Mouse (Mus musculus): ENCODE data around the gene Pdss1. TPM values are rescaled to one million over a fixed set of nuclear protein-coding genes. Genes with fewer than 3 reads are reported as not detected.
"Not testable (repeated sequence)": the region's sequence is repeated elsewhere in the genome, so short reads cannot be mapped to it uniquely, and the experiment has no call there.

Pdss1 gene
- polyA plus RNA-seq, 1 experiment: 10.7 TPM

DNA sequence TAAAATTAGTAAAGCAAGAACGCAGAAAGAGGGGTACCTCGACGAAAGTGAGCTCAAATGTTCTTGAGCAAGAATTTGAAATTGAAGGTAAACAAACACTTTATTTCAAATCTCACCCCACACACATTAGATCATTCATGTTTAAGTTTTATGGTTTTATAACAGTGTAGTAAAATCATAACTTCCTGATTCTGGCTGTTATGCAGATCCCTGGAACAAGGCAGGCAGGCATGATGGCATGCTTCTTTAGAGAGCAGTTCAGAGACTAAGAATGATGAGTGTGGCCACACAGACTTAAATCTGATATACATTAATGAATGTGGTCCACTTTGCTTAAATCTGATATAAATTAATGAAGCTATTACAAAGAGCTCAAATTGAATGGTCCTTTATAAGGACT lies 18.7 kb upstream of the Pdss1 start:
- no peak overlapping the region for H3K4me3 ChIP-seq (ENCODE audit: insufficient read depth, low read length)
- no peak overlapping the region for H3K27ac ChIP-seq (ENCODE audit: insufficient read depth, low read length)
- TF ChIP-seq CTCF (IDR thresholded peaks at IDR 0.05; ENCODE audit: borderline replicate concordance, insufficient read depth, low read length) (no peak), POLR2A (IDR thresholded peaks at IDR 0.05; ENCODE audit: low read depth, low read length) (no peak)
- no peaks in the 10 kb centered on the region for H3K4me1 ChIP-seq (ENCODE audit: control insufficient read depth, insufficient read depth, low read length)

DNA sequence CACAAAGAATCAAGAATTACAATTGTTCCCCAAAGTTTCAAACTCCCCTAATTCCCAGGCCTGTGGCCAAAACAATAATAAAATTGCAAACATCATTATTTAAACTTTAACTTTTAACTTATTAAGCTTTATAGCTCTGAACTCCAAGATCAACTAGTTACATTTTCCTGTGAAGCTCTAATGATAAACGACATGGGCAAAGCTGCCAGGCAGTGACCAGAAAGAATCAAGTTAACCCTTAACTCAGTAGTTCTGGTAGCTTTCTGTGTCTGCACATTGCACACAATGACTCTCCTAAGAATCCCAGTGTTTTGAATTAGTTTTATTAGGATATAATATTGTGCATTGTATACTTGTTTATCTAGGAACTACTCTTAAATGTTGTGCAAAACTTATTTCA lies 16.5 kb upstream of the Pdss1 start:
- Histone ChIP-seq H3K4me3 (ENCODE audit: insufficient read depth, low read length) (no peak overlapping the region), H3K27ac (ENCODE audit: insufficient read depth, low read length) (no peak overlapping the region), H3K4me1 (ENCODE audit: control insufficient read depth, insufficient read depth, low read length) (no peaks in the 10 kb centered on the region)
- TF ChIP-seq POLR2A (IDR thresholded peaks at IDR 0.05; ENCODE audit: low read depth, low read length): no peak
- TF ChIP-seq CTCF (IDR thresholded peaks at IDR 0.05; ENCODE audit: borderline replicate concordance, insufficient read depth, low read length): no peak

DNA sequence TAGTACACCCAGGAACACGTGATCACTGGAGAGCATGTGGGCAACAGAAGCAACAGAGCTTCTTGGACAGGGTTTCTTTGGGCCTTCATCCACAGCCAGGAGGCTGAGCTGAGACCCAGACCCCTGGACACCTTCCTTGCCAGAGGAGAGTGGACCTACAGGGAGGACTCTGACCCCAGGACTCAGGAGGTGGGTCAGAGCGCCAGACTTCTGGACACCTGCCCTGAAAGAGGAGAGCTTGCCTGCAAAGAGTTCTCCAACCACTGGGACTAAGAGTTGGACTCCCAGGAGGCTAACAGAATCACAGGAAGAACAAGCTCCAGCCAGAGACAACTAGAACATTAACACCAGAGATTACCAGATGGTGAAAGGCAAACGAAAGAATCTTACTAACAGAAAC lies 14.6 kb upstream of the Pdss1 start:
- not testable (repeated sequence) for H3K4me1 ChIP-seq (ENCODE audit: control insufficient read depth, insufficient read depth, low read length); H3K27ac ChIP-seq (ENCODE audit: insufficient read depth, low read length); H3K4me3 ChIP-seq (ENCODE audit: insufficient read depth, low read length)

DNA sequence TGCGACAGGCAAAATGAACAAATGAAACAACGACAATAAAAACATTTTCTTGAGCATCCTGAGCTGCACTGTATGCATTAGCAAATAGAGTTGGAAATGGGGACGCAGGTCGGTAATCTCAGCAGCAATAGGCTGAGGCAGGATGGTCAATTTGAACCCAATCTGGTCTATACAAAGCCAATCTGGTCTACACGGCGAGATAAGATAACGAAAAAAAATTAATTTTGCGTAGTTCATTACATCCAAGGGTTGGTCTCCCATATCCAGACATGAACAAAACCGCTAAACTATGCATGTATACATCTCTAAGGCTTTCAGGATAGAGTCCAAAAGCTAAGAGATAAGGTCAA lies 415 bp upstream of the Pdss1 start:
- no peak for TF ChIP-seq CTCF (IDR thresholded peaks at IDR 0.05; ENCODE audit: borderline replicate concordance, insufficient read depth, low read length)
- TF ChIP-seq POLR2A (IDR thresholded peaks at IDR 0.05; ENCODE audit: low read depth, low read length): no peak
- no peaks in the 10 kb centered on the region for H3K4me1 ChIP-seq (ENCODE audit: control insufficient read depth, insufficient read depth, low read length)
- peak overlapping the region; percentile 97 for H3K4me3 ChIP-seq (ENCODE audit: insufficient read depth, low read length)
- peak overlapping the region; percentile 39 for H3K27ac ChIP-seq (ENCODE audit: insufficient read depth, low read length)

DNA sequence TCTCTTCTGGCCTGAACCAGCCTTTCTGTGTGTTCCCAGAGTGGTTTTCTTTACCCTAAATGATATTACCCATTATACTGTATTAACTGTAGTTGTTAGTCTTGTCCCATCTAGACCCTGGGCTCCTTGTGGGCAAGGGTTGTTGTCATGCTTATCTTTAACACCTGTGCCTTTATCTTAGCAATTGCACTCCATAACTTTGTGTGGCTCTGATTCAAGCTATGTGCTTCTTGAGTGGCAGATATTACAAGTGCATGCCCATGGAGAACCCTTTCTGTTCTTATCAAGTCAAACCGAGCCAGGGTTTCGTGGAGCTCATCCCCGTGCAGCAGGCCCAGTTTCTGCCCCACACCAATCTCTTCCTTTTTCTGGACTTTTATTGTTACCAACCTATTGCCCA lies 8.6 kb downstream of the Pdss1 start:
- TF ChIP-seq POLR2A (IDR thresholded peaks at IDR 0.05; ENCODE audit: low read depth, low read length): no peak
- no peak for TF ChIP-seq CTCF (IDR thresholded peaks at IDR 0.05; ENCODE audit: borderline replicate concordance, insufficient read depth, low read length)
- H3K4me3 ChIP-seq (ENCODE audit: insufficient read depth, low read length): no peak overlapping the region
- H3K27ac ChIP-seq (ENCODE audit: insufficient read depth, low read length): no peak overlapping the region
- no peaks in the 10 kb centered on the region for H3K4me1 ChIP-seq (ENCODE audit: control insufficient read depth, insufficient read depth, low read length)

DNA sequence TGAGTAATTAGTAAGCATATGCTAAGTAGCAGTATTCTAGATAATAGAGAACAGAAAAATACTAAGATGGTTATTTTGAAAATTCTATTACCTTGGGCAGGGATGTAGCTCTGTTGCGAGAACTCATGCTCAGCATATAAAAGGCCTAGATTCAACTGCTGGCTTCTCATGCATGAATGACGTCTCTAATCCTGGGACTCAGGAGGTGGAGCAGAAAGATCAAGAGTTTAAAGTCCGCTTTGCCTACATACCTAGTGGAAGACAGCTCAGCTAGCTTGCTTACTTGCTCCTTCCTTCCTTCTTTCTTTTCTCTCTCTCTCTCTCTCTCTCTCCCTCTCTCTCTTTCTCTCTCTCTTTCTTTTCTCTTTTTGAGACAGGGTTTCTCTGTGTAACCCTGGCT lies 19.1 kb downstream of the Pdss1 start:
- no peak overlapping the region for H3K27ac ChIP-seq (ENCODE audit: insufficient read depth, low read length)
- TF ChIP-seq POLR2A (IDR thresholded peaks at IDR 0.05; ENCODE audit: low read depth, low read length) (no peak), CTCF (IDR thresholded peaks at IDR 0.05; ENCODE audit: borderline replicate concordance, insufficient read depth, low read length) (no peak)
- no peak overlapping the region for H3K4me3 ChIP-seq (ENCODE audit: insufficient read depth, low read length)

DNA sequence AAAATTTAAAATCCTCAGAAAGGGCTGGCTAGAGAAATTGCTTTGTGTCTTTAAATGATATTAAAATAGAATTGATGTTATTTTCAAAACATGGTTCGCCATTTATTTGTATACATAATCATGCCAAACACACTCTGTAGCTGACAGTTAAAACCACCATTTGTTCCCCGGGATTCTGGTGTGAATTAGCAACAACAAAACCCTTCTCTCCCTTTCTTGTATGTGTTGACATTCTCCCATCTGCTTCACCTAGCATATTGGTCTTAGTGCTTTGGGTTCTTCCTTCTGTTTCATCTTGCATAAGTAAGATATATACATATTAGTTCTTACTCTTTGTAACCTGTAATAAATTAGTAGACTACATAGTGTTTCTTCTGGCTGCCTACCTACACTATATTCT lies 23.3 kb downstream of the Pdss1 start:
- TF ChIP-seq POLR2A (IDR thresholded peaks at IDR 0.05; ENCODE audit: low read depth, low read length): no peak
- no peak for TF ChIP-seq CTCF (IDR thresholded peaks at IDR 0.05; ENCODE audit: borderline replicate concordance, insufficient read depth, low read length)
- Histone ChIP-seq H3K27ac (ENCODE audit: insufficient read depth, low read length) (no peak overlapping the region), H3K4me1 (ENCODE audit: control insufficient read depth, insufficient read depth, low read length) (no peaks in the 10 kb centered on the region), H3K4me3 (ENCODE audit: insufficient read depth, low read length) (no peak overlapping the region)

More for the DNA sequence above, 19.1 kb downstream of the Pdss1 start:
- H3K4me1 ChIP-seq (ENCODE audit: control insufficient read depth, insufficient read depth, low read length): no peaks in the 10 kb centered on the region

DNA sequence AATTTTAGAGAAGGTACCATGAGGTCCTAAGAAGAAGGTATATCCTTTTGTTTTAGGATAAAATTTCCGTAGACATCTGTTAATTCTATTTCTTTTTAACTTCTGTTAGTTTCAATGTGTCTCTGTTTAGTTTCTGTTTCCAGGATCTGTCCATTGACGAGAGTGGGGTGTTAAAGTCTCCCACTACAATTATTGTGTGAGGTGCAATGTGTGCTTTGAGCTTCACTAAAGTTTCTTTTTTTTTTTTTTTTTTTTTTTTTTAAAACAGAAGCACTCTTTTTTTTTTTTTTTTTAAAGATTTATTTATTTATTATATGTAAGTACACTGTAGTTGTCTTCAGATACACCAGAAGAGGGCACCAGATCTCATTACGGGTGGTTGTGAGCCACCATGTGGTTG lies 30.6 kb downstream of the Pdss1 start:
- not testable (repeated sequence) for H3K4me1 ChIP-seq (ENCODE audit: control insufficient read depth, insufficient read depth, low read length); H3K4me3 ChIP-seq (ENCODE audit: insufficient read depth, low read length); H3K27ac ChIP-seq (ENCODE audit: insufficient read depth, low read length)

DNA sequence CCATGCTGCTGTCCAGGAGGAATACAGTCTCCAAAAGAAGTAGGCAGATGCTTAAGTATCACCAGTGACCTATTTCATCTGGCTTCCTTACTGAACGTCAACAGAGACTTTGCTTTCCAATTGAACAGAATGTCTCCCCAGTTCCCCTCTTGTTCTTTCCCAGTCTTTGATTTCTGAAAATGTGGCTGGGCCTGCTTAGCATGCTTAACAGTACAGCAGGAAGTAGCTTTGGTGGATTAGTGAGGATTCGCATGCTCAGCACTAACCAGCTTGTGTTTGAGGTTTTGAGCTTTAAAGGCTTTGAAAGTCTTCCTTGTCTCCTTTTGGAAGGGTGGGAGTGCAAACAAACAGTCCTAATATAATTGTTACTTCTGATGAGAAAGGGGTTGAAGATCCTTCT lies 32.9 kb downstream of the Pdss1 start:
- TF ChIP-seq CTCF (IDR thresholded peaks at IDR 0.05; ENCODE audit: borderline replicate concordance, insufficient read depth, low read length) (no peak), POLR2A (IDR thresholded peaks at IDR 0.05; ENCODE audit: low read depth, low read length) (no peak)
- Histone ChIP-seq H3K27ac (ENCODE audit: insufficient read depth, low read length) (no peak overlapping the region), H3K4me3 (ENCODE audit: insufficient read depth, low read length) (no peak overlapping the region)

DNA sequence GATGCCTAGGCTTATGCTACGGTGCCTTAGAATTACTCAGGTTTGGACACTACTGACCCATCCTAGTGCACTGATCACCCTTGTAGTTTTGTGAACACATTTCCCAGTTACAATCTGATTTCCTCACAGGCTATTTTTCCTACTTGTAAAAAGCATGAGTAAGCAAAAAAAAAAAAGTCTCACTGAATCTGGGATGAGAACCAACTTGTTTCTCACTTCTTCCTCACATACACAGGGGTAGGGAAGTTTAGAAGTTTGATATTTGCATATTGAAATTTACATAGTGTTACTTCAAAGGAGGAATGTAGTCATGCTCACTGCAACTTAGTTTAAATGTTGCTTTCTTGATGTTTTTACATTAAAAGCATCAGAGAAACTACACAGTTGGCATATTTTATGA lies 38.2 kb downstream of the Pdss1 start:
- TF ChIP-seq POLR2A (IDR thresholded peaks at IDR 0.05; ENCODE audit: low read depth, low read length) (no peak), CTCF (IDR thresholded peaks at IDR 0.05; ENCODE audit: borderline replicate concordance, insufficient read depth, low read length) (no peak)
- Histone ChIP-seq H3K4me3 (ENCODE audit: insufficient read depth, low read length) (no peak overlapping the region), H3K27ac (ENCODE audit: insufficient read depth, low read length) (no peak overlapping the region), H3K4me1 (ENCODE audit: control insufficient read depth, insufficient read depth, low read length) (no peaks in the 10 kb centered on the region)

More for the DNA sequence above, 32.9 kb downstream of the Pdss1 start:
- no peaks in the 10 kb centered on the region for H3K4me1 ChIP-seq (ENCODE audit: control insufficient read depth, insufficient read depth, low read length)

DNA sequence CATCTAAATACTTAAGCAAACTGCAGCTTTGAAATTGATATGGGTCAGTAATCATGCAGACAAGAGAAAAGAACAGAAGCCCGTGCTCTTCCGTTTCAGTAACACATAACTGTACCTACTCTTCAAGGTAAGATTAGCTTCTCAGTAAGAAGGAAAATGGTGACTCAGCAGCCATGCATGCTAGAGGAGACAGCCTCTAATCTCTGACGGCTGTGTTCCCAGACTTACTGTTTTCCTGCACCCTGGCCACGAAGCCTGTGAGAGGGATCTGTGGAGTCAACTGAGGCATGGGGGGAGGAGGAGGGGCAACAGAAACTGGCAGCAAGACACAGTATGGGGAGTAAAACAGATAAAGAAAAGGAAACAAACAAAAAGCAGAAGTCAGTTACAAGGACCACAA lies 54.6 kb downstream of the Pdss1 start:
- Histone ChIP-seq H3K4me3 (ENCODE audit: insufficient read depth, low read length) (no peak overlapping the region), H3K27ac (ENCODE audit: insufficient read depth, low read length) (no peak overlapping the region), H3K4me1 (ENCODE audit: control insufficient read depth, insufficient read depth, low read length) (peaks cover 3% of the 10 kb centered on the region; the same call in 1 of the 2 replicates)
- TF ChIP-seq POLR2A (IDR thresholded peaks at IDR 0.05; ENCODE audit: low read depth, low read length): no peak
- TF ChIP-seq CTCF (IDR thresholded peaks at IDR 0.05; ENCODE audit: borderline replicate concordance, insufficient read depth, low read length): no peak

All from embryonic fibroblast, embryonic 13.5 days (primary cell).